In the genomic region with DNA sequence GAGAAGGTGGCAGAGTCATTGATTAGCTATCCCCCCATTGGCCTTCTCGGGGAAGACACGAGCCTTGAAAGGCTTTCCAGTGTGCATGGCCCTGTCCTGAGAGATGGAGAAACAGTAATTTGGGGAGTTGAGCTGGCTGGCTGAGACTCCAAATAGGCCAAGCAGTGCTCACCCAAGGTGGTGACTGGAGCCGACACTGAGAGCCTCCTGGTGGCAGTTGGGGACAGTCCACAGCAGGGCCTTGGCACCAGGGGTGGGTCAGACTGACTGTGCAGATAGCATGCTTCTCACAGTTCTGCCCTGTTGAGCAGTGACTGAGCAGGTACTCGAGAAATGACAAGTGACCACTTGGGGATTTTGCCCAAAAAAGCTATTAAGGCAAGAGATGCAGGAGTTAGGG, we compare ENCODE assay signal across 30 mouse cellular contexts. TPM values are rescaled to one million over a fixed set of nuclear protein-coding genes. Genes with fewer than 3 reads are reported as not detected.
DNase-seq lines count a peak whose midpoint lies in the region; ATAC-seq and TF ChIP-seq lines count a peak whose summit lies in the region.
"Had no signal": no experiment of that assay in that cellular context is flagged by ENCODE, and none has a peak within 500 bp of the region (broad histone marks: within the 10 kb centered on the region; RNA-seq: fewer than 3 reads in every experiment).

No protein-coding gene starts in this region.

- no peak overlapping the region for H3K27ac ChIP-seq in hindbrain, postnatal 0 days
- no peak overlapping the region for H3K27ac ChIP-seq in hindbrain, embryonic 10.5 days
- H3K27ac ChIP-seq in liver, embryonic 14.5 days, result no peak overlapping the region
- no peak overlapping the region for H3K27ac ChIP-seq in liver, embryonic 12.5 days
- H3K27ac ChIP-seq in liver, postnatal 0 days (ENCODE audit: low read depth), result no peak overlapping the region
- H3K27ac ChIP-seq: embryonic facial prominence, embryonic 10.5 days; embryonic facial prominence, embryonic 13.5 days; forebrain, embryonic 10.5 days; forebrain, embryonic 13.5 days; gastrocnemius, adult 2 months; heart, embryonic 10.5 days; heart, embryonic 13.5 days; hindbrain, embryonic 14.5 days had no signal

- TF ChIP-seq CTCF in hindbrain, postnatal 0 days (IDR thresholded peaks at IDR 0.05; ENCODE audit: low read depth), result peak; percentile 28
- peak; percentile 38; the same call in 1 of the 2 replicates for TF ChIP-seq CTCF in liver, embryonic 14.5 days (IDR thresholded peaks at IDR 0.05; ENCODE audit: low read depth)
- TF ChIP-seq CTCF in liver, postnatal 0 days (IDR thresholded peaks at IDR 0.05; ENCODE audit: low read depth), result peak; percentile 26

- peaks cover 58% of the 10 kb centered on the region for H3K36me3 ChIP-seq in hindbrain, postnatal 0 days (ENCODE audit: insufficient read depth, low read length)
- peaks cover 100% of the 10 kb centered on the region for H3K36me3 ChIP-seq in hindbrain, embryonic 10.5 days
- peaks cover 44% of the 10 kb centered on the region for H3K36me3 ChIP-seq in liver, embryonic 14.5 days (replicated peaks; ENCODE audit: control insufficient read depth, insufficient read depth, low read depth)
- H3K36me3 ChIP-seq in liver, embryonic 12.5 days, result peaks cover 82% of the 10 kb centered on the region
- H3K36me3 ChIP-seq in liver, postnatal 0 days (replicated peaks; ENCODE audit: insufficient read depth, low read length), result peaks cover 72% of the 10 kb centered on the region

- no peak for ATAC-seq in hindbrain, postnatal 0 days
- no peak for ATAC-seq in liver, embryonic 14.5 days (ENCODE audit: insufficient read depth)
- no peak for ATAC-seq in liver, embryonic 12.5 days
- no peak for ATAC-seq in liver, postnatal 0 days
- ATAC-seq: CD4-positive, CD25-positive, alpha-beta regulatory T cell, adult 4 months; forebrain, embryonic 13.5 days; forebrain, embryonic 16.5 days had no signal

- no peak for TF ChIP-seq EP300 in liver, embryonic 14.5 days (IDR thresholded peaks at IDR 0.05; ENCODE audit: low read depth)
- no peak for TF ChIP-seq EP300 in liver, postnatal 0 days (IDR thresholded peaks at IDR 0.05; ENCODE audit: low read depth)

- 85% methylated on average over 4 of the region's 4 CpGs for WGBS in hindbrain, postnatal 0 days
- 92% methylated on average over 4 of the region's 4 CpGs for WGBS in hindbrain, embryonic 10.5 days
- WGBS in liver, embryonic 14.5 days (ENCODE audit: insufficient replicate concordance), result 80% methylated on average over 4 of the region's 4 CpGs
- WGBS in liver, embryonic 12.5 days (ENCODE audit: insufficient replicate concordance), result 87% methylated on average over 4 of the region's 4 CpGs
- WGBS in liver, postnatal 0 days (ENCODE audit: insufficient replicate concordance), result 83% methylated on average over 4 of the region's 4 CpGs

- H3K9me3 ChIP-seq in hindbrain, postnatal 0 days (ENCODE audit: low read length), result no peaks in the 10 kb centered on the region
- H3K9me3 ChIP-seq in hindbrain, embryonic 10.5 days, result no peaks in the 10 kb centered on the region
- H3K9me3 ChIP-seq in liver, embryonic 14.5 days (ENCODE audit: control insufficient read depth, low read length), result no peaks in the 10 kb centered on the region
- H3K9me3 ChIP-seq in liver, embryonic 12.5 days (replicated peaks), result no peaks in the 10 kb centered on the region
- H3K9me3 ChIP-seq in liver, postnatal 0 days (ENCODE audit: low read length), result no peaks in the 10 kb centered on the region
- H3K9me3 ChIP-seq: embryonic facial prominence, embryonic 10.5 days; embryonic facial prominence, embryonic 13.5 days; forebrain, embryonic 10.5 days; forebrain, embryonic 13.5 days; heart, embryonic 10.5 days; heart, embryonic 13.5 days had no signal

- no peak for DNase-seq in hindbrain, postnatal 0 days (ENCODE audit: low spot score)
- no peak for DNase-seq in hindbrain, embryonic 10.5 days (ENCODE audit: low spot score)
- DNase-seq in liver, embryonic 14.5 days (ENCODE audit: low read depth in 3 of 3, low spot score in 3 of 3), result no peak
- no peak for DNase-seq in liver, postnatal 0 days
- DNase-seq in spleen, adult 18-20 months, result no peak
- DNase-seq: adrenal gland, adult 8-10 months; adrenal gland, postnatal 25 days; cerebellum, adult 11-12 months; cerebellum, adult 8-10 months; cerebellum, postnatal 10 days; cerebellum, postnatal 36 days; embryo, embryonic 11 days; gastrocnemius, adult 2 months; gastrocnemius, postnatal 14 days; heart, adult 18-20 months; heart, postnatal 14 days had no signal

- no peak overlapping the region for H3K4me2 ChIP-seq in hindbrain, postnatal 0 days (ENCODE audit: low read depth, low read length)
- H3K4me2 ChIP-seq in liver, embryonic 14.5 days (ENCODE audit: low read depth), result no peak overlapping the region
- H3K4me2 ChIP-seq in liver, embryonic 12.5 days, result no peak overlapping the region
- no peak overlapping the region for H3K4me2 ChIP-seq in liver, postnatal 0 days (ENCODE audit: low read depth, low read length)
- H3K4me2 ChIP-seq: embryonic facial prominence, embryonic 13.5 days; forebrain, embryonic 13.5 days; heart, embryonic 13.5 days; hindbrain, embryonic 14.5 days had no signal

- H3K27me3 ChIP-seq in hindbrain, postnatal 0 days (ENCODE audit: insufficient read depth, low read length), result no peaks in the 10 kb centered on the region
- H3K27me3 ChIP-seq in hindbrain, embryonic 10.5 days (ENCODE audit: insufficient read depth, poor library complexity, severe bottlenecking), result no peaks in the 10 kb centered on the region
- no peaks in the 10 kb centered on the region for H3K27me3 ChIP-seq in liver, embryonic 14.5 days (ENCODE audit: control insufficient read depth, insufficient read depth, low read length)
- no peaks in the 10 kb centered on the region for H3K27me3 ChIP-seq in liver, embryonic 12.5 days (replicated peaks)
- no peaks in the 10 kb centered on the region for H3K27me3 ChIP-seq in liver, postnatal 0 days (ENCODE audit: insufficient read depth, low read length)
- H3K27me3 ChIP-seq: embryonic facial prominence, embryonic 13.5 days; forebrain, embryonic 13.5 days; heart, embryonic 13.5 days had no signal

- no peak overlapping the region for H3K4me3 ChIP-seq in hindbrain, postnatal 0 days (ENCODE audit: low read length)
- H3K4me3 ChIP-seq in hindbrain, embryonic 10.5 days, result no peak overlapping the region
- no peak overlapping the region for H3K4me3 ChIP-seq in liver, embryonic 14.5 days (ENCODE audit: insufficient read depth in 1 of 2, low read depth in 2 of 2, low read length in 2 of 2)
- H3K4me3 ChIP-seq in liver, embryonic 12.5 days, result no peak overlapping the region
- H3K4me3 ChIP-seq in liver, postnatal 0 days (ENCODE audit: low read depth, low read length), result no peak overlapping the region
- H3K4me3 ChIP-seq: embryonic facial prominence, embryonic 10.5 days; embryonic facial prominence, embryonic 13.5 days; forebrain, embryonic 10.5 days; forebrain, embryonic 13.5 days; gastrocnemius, adult 2 months; heart, embryonic 10.5 days; heart, embryonic 13.5 days had no signal

- H3K9ac ChIP-seq in hindbrain, postnatal 0 days (replicated peaks; ENCODE audit: low read length), result no peak overlapping the region
- H3K9ac ChIP-seq in liver, embryonic 14.5 days (replicated peaks), result no peak overlapping the region
- no peak overlapping the region for H3K9ac ChIP-seq in liver, embryonic 12.5 days
- H3K9ac ChIP-seq in liver, postnatal 0 days (replicated peaks), result no peak overlapping the region
- H3K9ac ChIP-seq: forebrain, embryonic 13.5 days; heart, embryonic 13.5 days; hindbrain, embryonic 14.5 days had no signal

- no peaks in the 10 kb centered on the region for H3K4me1 ChIP-seq in hindbrain, postnatal 0 days (ENCODE audit: insufficient read depth, low read length)
- no peaks in the 10 kb centered on the region for H3K4me1 ChIP-seq in hindbrain, embryonic 10.5 days (replicated peaks)
- H3K4me1 ChIP-seq in liver, embryonic 14.5 days (replicated peaks; ENCODE audit: control insufficient read depth in 2 of 2, insufficient read depth in 2 of 2, low read length in 1 of 2), result no peaks in the 10 kb centered on the region
- H3K4me1 ChIP-seq in liver, embryonic 12.5 days, result no peaks in the 10 kb centered on the region
- no peaks in the 10 kb centered on the region for H3K4me1 ChIP-seq in liver, postnatal 0 days (ENCODE audit: insufficient read depth)
- H3K4me1 ChIP-seq: embryonic facial prominence, embryonic 10.5 days; embryonic facial prominence, embryonic 13.5 days; forebrain, embryonic 10.5 days; forebrain, embryonic 13.5 days; heart, embryonic 10.5 days; heart, embryonic 13.5 days had no signal

RNA-seq across cellular contexts. Expression of a gene that starts 13.2 kb away (rescaled TPM):
- total RNA-seq in hindbrain, postnatal 0 days (2014; rRNA removed), result 33.6 and 34.6 TPM in 2 replicates
- 35.6 and 36.2 TPM in 2 replicates for polyA plus RNA-seq in hindbrain, postnatal 0 days (2015; fragmentation: Nextera tagmentation; extraction: Ambion mirVana)
- 57.8 and 58.8 TPM in 2 replicates for polyA plus RNA-seq in hindbrain, embryonic 10.5 days (2016; fragmentation: Nextera tagmentation; extraction: Ambion mirVana)
- 10.3 and 14.0 TPM in 2 replicates for polyA plus RNA-seq in liver, embryonic 14.5 days (2012; rRNA removed)
- polyA plus RNA-seq in liver, embryonic 14.5 days (2014; fragmentation: Nextera tagmentation; extraction: Ambion mirVana), result 13.7 and 16.1 TPM in 2 replicates
- 36.3 and 36.9 TPM in 2 replicates for polyA plus RNA-seq in liver, embryonic 12.5 days (2016; fragmentation: Nextera tagmentation; extraction: Ambion mirVana)
- 10.3 and 12.4 TPM in 2 replicates for polyA plus RNA-seq in liver, postnatal 0 days (2015; fragmentation: Nextera tagmentation; extraction: Ambion mirVana)

RNA-seq across cellular contexts. Expression of a gene that starts 13.3 kb away (rescaled TPM):
- total RNA-seq in hindbrain, postnatal 0 days (2014; rRNA removed), result 9.0 and 10.9 TPM in 2 replicates
- 9.2 and 11.2 TPM in 2 replicates for polyA plus RNA-seq in hindbrain, postnatal 0 days (2015; fragmentation: Nextera tagmentation; extraction: Ambion mirVana)
- polyA plus RNA-seq in hindbrain, embryonic 10.5 days (2016; fragmentation: Nextera tagmentation; extraction: Ambion mirVana), result 15.7 and 16.5 TPM in 2 replicates
- 4.4 and 5.4 TPM in 2 replicates for polyA plus RNA-seq in liver, embryonic 14.5 days (2012; rRNA removed)
- polyA plus RNA-seq in liver, embryonic 14.5 days (2014; fragmentation: Nextera tagmentation; extraction: Ambion mirVana), result 6.8 and 7.5 TPM in 2 replicates
- polyA plus RNA-seq in liver, embryonic 12.5 days (2016; fragmentation: Nextera tagmentation; extraction: Ambion mirVana), result 7.9 and 8.8 TPM in 2 replicates
- polyA plus RNA-seq in liver, postnatal 0 days (2015; fragmentation: Nextera tagmentation; extraction: Ambion mirVana), result 4.4 and 4.7 TPM in 2 replicates

RNA-seq across cellular contexts. Expression of a gene that starts 13.9 kb away (rescaled TPM):
- 36.2 and 40.0 TPM in 2 replicates for total RNA-seq in hindbrain, postnatal 0 days (2014; rRNA removed)
- 12.1 and 12.3 TPM in 2 replicates for polyA plus RNA-seq in hindbrain, postnatal 0 days (2015; fragmentation: Nextera tagmentation; extraction: Ambion mirVana)
- 34.5 and 36.7 TPM in 2 replicates for polyA plus RNA-seq in hindbrain, embryonic 10.5 days (2016; fragmentation: Nextera tagmentation; extraction: Ambion mirVana)
- 1.6 and 1.9 TPM in 2 replicates for polyA plus RNA-seq in liver, embryonic 14.5 days (2012; rRNA removed)
- polyA plus RNA-seq in liver, embryonic 14.5 days (2014; fragmentation: Nextera tagmentation; extraction: Ambion mirVana), result 1.4 and 2.2 TPM in 2 replicates
- polyA plus RNA-seq in liver, embryonic 12.5 days (2016; fragmentation: Nextera tagmentation; extraction: Ambion mirVana), result 3.3 and 3.8 TPM in 2 replicates
- 1.8 and 2.0 TPM in 2 replicates for polyA plus RNA-seq in liver, postnatal 0 days (2015; fragmentation: Nextera tagmentation; extraction: Ambion mirVana)

RNA-seq across cellular contexts. Expression of a gene that starts 28.6 kb away (rescaled TPM):
- total RNA-seq in hindbrain, postnatal 0 days (2014; rRNA removed), result 63.1 and 71.4 TPM in 2 replicates
- 58.2 and 65.0 TPM in 2 replicates for polyA plus RNA-seq in hindbrain, postnatal 0 days (2015; fragmentation: Nextera tagmentation; extraction: Ambion mirVana)
- 47.0 and 54.1 TPM in 2 replicates for polyA plus RNA-seq in hindbrain, embryonic 10.5 days (2016; fragmentation: Nextera tagmentation; extraction: Ambion mirVana)
- polyA plus RNA-seq in liver, embryonic 14.5 days (2012; rRNA removed), result 24.9 and 27.3 TPM in 2 replicates
- 18.5 and 21.7 TPM in 2 replicates for polyA plus RNA-seq in liver, embryonic 14.5 days (2014; fragmentation: Nextera tagmentation; extraction: Ambion mirVana)
- 23.1 and 26.7 TPM in 2 replicates for polyA plus RNA-seq in liver, embryonic 12.5 days (2016; fragmentation: Nextera tagmentation; extraction: Ambion mirVana)
- 14.5 and 17.0 TPM in 2 replicates for polyA plus RNA-seq in liver, postnatal 0 days (2015; fragmentation: Nextera tagmentation; extraction: Ambion mirVana)

RNA-seq across cellular contexts. Expression of a gene that starts 40.5 kb away (rescaled TPM):
- 5.7 and 20.5 TPM in 2 replicates for total RNA-seq in hindbrain, postnatal 0 days (2014; rRNA removed)
- polyA plus RNA-seq in hindbrain, postnatal 0 days (2015; fragmentation: Nextera tagmentation; extraction: Ambion mirVana), result 7.1 and 9.2 TPM in 2 replicates
- 7.9 and 13.7 TPM in 2 replicates for polyA plus RNA-seq in hindbrain, embryonic 10.5 days (2016; fragmentation: Nextera tagmentation; extraction: Ambion mirVana)
- polyA plus RNA-seq in liver, embryonic 14.5 days (2012; rRNA removed), result 0.77 and 1.0 TPM in 2 replicates
- 1.4 and 1.7 TPM in 2 replicates for polyA plus RNA-seq in liver, embryonic 14.5 days (2014; fragmentation: Nextera tagmentation; extraction: Ambion mirVana)
- polyA plus RNA-seq in liver, embryonic 12.5 days (2016; fragmentation: Nextera tagmentation; extraction: Ambion mirVana), result 1.7 and 2.9 TPM in 2 replicates
- 3.3 and 3.5 TPM in 2 replicates for polyA plus RNA-seq in liver, postnatal 0 days (2015; fragmentation: Nextera tagmentation; extraction: Ambion mirVana)
- total RNA-seq: adrenal gland, adult 8-10 months; adrenal gland, postnatal 25 days; gastrocnemius, adult 2 months; gastrocnemius, postnatal 14 days; heart, adult 18-20 months; heart, postnatal 14 days; MEL had no signal
- polyA plus RNA-seq: C2C12; cortical plate, adult 2 months; frontal cortex, adult 2 months had no signal
